Mouse (Mus musculus) cerebellum, postnatal 25 days (tissue): ENCODE measurements around the gene Asah2.
"Not testable (repeated sequence)": the region's sequence is repeated elsewhere in the genome, so short reads cannot be mapped to it uniquely, and the experiment has no call there.

Experiments
- DNase-seq, 2 experiments: peaks; one replicate each; pipeline ENCODE4 v3.0.0; 2021; ENCODE audit warnings: mixed read lengths in 2 of 2

The Asah2 gene

DNA sequence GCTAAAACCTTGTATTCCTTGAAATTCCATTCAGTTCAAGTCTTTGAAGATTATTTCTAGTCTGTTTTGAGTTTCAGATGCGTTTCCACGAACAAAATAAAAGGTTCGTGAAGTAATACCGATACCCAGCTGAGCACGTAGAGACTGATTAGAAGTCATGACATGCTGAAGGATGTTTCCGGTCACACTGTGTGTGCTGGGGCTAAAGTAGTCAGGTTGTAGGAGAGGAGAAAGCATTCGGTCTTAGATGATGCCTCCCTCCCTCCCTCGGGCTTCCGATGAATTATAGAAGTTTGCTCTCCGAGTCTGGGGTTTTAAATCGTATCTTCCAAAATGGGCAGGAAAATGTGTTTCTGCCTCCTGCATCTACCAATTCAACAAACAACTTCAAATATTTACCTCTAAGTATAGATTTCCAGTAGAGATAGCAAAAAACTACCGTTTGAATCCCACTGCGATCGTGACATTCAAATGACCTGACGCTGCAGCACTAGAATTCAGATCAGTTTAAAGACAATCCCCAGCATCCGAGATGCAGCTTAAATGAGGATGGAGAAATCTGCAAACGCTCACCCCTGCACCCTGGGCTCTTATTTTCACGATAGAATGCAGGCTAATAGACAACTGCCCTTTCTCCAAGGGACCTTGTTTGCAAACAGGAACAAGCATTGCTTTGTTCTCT lies 5.6 kb downstream of the Asah2 start:
- DNase-seq: no peak

DNA sequence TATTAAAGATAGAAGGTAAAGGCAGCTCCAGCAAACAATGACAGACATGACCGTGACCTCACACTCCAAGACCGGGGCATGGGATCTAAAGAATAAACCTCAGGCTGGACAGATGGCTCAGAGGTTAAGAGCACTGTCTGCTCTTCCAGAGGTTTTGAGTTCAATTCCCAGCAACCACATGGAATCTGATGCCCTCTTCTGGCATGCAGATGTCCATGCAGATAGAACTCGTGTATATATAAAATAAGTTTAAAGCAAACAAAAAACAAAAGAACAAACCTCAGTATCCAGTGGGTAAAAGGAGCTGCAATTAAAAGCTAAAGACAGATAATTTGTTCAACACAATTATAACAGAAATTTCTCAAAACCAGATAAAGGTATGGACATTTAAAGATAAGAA lies 9.4 kb downstream of the Asah2 start:
- DNase-seq: no peak

DNA sequence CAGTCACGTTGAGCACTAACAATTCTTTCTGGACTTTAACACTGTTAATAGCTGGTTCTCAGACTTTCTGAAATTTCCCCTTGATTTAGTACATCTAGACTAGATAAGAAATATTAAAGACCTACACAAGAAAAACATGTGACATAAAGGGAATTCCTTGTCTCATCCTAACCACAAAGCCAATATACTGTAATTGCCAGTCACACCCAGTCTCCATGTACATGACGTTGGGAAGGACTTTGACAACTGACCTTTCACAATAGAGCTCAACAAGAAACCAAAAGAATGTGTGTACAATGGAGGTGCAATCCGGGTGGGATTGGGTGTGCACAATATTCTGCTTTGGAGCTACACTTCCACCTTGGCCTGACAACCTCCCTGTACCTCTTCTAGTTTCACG lies 15.7 kb downstream of the Asah2 start:
- DNase-seq: no peak

DNA sequence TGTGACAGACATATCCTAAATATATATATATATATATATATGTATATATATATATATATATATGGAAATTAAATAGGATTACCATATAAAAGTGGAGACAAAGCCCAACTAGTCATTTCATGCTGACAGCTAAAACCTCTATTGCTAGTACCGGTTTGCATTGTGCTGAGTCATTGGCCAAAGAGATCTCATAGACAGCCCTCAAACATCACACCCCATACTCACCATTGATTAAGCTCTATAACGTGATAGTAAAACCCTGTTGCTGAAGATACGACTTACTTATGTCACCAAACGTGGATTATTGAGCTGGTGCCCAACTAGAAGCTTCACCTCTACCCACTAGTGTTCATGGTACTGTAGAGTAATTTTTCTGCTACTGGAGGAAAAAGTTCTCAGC lies 17.2 kb downstream of the Asah2 start:
- no peak for DNase-seq

DNA sequence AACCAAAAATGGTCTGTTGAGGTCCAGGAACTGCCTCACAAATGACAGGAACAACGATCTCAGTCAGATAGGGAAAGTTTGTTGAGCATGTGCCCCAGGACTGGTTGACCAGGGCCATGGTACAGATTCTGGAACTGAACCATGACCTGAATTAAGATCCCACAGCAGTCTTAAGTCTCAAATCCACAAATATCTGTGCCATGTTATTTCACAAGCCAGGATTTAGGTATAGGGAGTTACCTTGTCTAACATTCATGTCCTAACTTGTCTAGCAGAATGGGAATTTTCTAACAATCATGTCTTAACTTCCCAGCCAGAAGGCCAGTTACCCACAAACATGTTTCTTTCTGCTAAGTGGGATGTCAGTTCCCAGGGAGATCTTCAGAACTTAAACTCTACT lies 19.4 kb downstream of the Asah2 start:
- DNase-seq: no peak

DNA sequence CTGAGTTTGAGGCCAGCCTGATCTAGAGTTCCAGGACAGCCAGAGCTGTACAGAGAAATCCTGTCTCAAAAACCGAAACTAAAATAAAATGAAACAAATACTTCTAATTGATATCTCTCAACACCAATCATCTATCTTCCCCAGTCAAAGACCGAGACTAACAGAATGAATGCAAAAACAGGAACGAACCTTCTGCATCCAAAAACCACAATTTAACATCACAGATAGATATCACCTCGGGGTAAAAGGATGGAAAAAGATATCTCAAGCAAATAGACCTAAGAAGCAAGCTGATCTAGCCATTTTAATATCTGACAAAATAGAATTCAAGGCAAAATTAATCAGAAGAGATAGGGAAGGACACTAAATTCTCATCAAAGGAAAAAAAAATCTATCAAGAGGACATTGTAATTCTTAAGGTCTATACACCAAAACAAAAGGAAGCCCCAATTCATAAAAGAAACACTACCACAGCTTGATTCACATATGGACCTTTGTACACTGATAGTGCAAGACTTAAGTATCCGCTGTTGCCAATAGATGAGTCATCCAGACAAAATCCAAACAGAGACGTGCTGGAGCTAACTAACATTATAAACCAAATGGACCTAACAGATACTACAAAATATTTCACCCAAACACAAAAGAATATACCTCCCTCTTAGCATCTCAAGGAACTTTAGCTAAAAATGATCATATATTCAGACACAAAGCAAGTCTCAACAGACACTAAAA lies 20.1 kb downstream of the Asah2 start:
- no peak for DNase-seq

DNA sequence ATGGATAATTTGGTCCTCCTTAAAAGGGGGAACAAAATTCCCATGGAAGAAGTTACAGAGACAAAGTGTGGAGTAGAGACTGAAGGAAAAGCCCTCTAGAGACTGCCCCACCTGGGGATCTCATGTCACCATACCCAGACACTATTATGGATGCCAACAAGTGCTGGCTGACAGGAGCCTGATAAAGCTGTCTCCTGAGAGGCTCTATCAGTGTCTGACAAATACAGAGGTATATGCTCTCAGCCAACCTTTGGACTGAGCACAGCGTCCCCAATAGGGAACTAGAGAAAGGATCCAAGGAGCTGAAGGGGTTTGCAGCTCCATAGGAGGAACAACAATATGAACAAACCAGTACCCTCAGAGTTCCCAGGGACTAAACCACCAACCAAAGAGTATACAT lies 23.2 kb downstream of the Asah2 start:
- not testable (repeated sequence) for DNase-seq

DNA sequence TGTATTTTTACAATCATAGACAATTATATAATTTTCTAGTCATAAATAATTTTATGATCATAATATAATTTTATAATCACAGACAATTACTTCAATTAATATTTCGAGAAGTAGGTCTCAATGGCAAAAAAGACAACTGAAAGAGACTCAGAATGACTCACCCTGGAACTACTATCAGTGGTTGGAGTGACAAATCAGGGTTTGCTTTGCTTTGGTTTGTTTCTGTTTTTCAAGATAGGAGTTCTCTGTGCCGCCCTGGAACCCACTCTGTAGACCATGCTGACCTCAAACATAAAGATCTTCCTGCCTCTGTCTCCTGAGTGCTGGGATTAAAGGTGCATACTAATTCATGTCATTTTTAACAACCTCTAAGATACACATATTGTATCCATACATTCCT lies 37.7 kb downstream of the Asah2 start:
- DNase-seq: no peak

DNA sequence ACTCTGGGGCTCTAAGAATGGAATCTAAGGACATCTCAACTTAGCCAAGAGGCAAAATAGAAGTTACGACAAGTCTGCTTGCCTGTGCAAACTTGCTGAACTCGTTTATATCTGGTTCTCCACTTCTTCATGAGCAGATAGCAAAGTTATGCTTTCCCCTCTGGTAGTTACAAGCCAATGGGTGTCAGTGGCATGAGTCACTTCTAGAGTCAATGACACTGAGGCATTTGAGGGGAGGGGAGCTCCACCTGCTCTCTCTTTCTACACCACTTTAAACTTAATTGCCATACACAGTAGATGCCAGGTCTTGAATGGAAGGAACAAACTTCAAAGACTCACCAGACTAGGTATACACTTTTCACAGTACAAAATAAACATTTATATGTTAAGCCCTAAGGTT lies 38.4 kb downstream of the Asah2 start:
- no peak for DNase-seq

DNA sequence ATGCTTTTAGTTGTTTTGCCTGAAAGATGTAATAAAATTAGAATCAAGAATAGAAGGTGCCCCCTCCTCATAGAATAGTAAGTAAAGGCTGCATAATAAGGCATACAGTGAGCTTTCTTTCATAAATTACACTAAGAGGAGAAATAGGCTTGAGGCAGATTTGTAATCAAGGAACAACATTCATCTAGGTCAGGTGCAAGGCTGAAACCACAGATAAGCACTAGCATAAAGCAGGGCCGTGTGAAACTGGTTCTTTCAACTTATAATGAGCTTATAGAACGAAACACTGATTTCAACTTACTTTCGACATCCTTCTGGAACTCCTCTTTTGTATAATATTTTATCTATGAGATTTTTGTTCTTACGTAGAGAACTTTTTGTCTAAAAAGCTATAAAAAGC lies 40.3 kb downstream of the Asah2 start:
- no peak for DNase-seq

DNA sequence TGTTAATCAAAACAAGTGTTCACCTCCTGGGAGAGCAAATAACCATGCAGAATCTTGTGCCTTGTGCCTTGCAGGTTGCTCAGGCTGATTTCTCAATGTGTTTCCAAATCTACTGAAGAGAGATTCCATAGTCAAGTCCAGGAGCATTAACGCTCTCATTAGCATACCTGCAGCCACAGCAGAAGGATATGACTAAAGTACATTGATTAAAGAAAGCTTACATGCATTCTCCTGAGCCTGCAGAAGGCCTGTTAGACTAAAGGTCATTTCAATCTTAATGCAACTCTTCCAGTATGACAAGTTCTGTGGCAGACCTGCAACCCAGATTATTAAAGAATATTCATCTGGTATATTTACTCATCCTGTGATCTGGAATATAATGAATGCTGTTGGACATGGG lies 46.7 kb downstream of the Asah2 start:
- no peak for DNase-seq

DNA sequence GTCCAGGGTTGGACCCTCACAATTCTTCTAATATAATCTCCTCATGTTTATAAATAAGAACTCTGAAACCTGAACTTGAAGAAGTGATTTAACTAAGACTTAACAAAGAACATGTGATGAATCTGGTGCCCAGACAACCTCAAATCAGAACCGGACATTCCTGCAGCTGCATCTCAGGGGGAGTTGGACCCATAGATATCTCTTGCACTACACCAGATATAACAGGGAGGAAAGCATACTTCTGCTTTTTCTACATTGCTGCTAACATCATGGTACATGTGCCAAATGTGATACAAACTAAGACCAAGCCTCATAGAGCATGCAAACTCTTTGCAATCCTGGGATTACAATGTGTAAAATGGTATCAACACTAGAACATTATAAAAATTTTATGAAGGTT lies 51.8 kb downstream of the Asah2 start:
- DNase-seq: no peak

DNA sequence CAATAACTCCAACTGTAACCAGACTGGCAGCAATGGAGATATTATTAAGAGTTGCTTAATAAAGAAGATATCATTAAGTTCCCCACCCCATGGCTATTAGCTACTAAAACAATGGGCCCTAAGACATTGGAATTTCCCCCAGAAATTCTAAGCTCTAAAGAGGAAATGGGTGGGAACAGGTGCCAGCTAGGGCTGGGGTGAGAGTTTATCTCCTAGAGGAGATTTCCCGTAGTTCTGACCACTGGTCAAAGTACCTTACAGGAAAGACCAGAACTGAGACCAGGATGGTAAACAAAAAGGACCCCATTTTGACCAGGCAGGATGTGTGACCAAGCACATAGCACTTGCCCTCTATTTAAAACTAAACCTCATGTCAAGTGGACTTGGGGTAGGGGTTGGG lies 52.3 kb downstream of the Asah2 start:
- no peak for DNase-seq

DNA sequence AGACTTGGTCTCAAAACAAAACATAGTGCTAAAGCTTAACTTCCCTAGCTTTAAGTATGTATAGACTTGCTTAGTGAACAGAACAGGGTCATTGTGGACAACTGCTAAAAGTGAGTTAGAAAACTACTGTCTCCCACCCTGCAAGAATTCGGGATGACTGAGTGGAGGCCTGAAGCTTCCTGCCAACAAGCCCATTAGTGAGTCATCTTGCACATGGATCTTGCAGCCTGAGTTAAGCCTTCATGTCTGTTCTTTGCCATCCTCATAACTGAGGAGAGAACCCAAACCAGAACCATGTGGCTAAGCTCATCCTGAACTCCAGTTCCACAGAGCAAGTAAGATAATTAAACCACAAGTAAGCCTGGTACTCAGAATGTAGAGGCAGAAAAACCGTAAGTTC lies 56.8 kb downstream of the Asah2 start:
- DNase-seq: no peak

DNA sequence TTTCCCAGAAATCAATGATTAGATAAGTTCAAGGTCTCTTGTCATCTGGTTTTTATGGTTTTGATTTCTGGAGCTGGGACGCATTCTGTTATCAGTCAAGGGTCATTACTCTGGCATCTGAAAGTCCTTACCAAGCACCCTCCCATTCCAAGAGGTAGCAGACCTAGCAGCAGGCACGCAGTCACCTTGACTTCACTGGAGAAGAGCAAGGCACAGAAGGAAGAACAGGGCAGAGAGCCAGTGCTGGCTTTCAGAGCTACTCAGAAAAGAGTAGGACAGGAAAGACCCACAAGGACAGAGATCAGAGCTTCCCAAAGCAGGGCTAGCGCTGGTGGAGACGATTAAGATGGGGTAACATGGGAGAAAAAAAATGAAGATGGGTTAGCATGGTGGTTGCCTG lies 75.1 kb downstream of the Asah2 start:
- DNase-seq: no peak

DNA sequence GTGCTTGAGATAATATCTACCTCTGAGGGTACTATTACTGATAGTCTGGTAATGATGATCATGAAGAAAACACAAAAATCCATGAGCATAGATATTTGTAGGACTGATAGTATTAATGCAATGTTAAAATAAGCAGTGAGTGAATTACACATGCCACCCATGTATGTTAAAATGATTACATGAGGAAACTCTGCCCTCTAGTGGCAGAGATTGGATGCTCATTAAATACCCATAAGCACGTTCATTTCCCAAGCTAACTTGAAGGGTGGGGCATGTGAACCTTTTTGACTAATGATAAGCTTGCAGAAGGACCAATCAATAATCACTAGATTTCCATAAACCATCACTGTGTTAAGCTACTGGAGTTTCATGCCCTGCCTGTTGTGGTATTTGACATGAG lies 77.6 kb downstream of the Asah2 start:
- DNase-seq: peak in 1 of 2 experiments; percentile 49

DNA sequence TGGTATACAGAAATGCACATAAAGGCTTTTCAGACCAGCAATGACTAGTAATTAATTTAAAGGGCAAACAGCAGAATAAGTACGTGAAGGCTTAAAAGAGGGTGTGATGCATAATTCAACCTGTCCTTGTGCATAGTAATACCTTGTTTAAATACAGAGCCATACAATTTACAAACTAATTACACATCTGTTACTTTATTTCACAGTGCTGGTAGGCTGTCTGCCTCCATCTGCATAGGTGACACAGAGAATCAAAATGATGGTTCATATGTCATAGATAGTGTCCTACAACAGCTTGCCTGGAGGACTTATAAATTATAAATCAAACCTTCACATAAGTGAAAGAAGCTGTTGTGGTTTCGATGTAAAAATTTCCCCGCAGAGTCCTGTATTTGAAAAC lies 82.6 kb downstream of the Asah2 start:
- DNase-seq: no peak

DNA sequence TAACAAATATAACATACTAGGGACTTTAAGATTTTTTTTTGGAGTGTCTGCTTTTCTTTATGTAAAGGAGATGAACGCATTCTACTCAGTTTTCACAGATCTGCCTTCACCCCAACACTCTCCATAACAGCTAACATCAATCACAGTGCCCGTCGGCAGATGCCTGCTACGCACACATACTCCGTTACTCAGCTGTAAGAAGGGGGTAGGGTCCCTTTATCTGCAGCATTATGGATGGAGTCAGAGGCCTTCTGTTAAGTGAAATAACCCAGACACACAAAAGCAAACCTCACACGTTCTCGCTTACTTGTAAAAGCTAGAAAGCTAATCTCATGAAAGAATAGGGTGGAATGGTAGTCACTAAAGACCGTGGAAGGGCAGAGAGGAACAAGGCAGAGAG lies 88.3 kb downstream of the Asah2 start:
- DNase-seq: no peak

DNA sequence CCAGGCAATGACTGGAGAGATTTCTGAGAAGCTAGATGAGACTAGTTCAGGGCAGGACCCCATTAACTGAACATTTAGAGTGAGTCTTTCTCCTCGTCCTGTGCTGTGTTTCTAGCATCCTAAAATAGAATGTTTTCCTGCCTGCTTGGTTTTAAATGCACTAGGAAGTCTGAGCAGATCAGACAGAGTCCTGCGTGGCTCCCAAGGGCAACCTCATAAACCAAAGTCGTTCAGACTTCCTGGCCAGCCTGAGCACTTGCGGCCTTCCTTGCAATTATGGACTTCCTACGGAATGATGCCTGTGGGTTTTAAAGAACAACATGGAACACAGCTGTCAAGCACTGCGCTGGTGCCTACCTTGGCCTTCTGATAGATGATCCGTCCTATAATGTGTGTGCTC lies 89.4 kb downstream of the Asah2 start:
- DNase-seq: no peak

DNA sequence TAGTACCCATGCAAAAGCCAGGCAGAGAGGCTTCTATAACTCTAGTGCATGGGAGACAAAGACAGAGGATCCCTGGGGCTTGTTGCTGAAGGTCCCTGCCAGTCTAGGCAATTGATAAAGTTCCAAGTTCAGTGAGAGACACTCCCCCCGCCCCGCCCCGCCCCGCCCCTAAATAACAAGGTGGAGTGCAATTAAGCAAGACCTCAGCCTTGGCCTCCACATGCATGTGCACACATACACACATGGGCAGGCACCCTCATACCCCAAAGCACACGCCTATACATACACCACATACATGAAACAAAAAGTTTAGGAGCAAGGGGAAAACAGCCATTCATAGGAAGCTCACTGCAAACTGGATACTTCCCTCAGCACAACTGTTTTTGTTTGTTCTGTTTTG lies 90.0 kb downstream of the Asah2 start:
- no peak for DNase-seq

DNA sequence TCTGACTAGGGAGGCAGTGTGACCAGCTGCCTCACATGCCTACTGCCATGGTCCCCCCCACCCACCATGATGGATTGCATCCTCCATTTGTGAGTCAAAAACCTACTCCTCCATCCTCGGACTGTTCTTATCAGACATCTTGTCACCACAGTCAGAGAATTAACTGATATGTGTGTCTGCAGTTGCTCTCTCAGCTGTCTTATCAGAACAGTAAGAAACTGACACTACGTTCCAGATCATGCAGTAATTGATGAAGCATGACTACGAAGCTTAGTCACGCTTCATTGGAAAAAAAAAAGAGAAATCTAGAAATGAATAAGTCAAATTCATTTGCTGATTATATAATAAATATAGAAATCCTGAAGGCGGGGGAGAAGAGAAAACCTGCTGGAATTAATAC lies 105.4 kb downstream of the Asah2 start:
- DNase-seq: no peak

DNA sequence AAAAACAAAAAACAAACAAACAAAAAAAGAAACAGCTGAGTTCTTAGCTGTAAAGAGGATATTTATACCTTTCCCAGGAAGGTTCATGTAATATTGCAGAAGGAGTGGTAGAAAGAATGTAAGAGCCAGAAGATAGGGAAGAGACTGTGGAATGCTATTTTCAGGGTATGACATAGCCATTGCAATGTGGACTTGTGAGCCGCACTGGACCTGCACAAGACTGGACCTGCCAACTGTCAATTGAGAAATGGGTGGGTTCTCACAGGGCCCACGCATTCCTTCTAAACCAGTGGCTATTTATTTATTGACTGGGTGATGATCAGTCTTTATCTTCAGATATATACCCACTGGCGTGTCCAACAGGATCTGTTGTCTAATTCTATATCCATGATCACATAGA lies 111.1 kb downstream of the Asah2 start:
- DNase-seq: no peak

DNA sequence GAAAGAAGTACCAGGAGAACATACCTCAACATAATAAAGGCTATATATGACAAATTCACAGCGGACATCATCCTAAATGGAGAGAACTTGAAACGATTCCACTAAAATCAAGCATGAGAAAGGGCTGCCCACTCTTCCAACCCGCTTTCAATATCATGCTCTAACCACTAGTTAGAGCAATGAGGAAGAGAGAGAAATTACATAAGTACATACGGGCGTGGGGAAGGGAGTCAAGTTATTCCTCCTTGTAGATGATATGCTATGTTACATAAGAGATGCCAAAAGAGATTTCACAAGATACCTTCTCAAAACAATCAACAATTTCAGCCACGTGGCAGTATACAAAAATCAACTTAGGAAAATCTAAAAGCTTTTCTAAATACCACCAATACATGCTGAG lies 117.0 kb downstream of the Asah2 start:
- no peak for DNase-seq

DNA sequence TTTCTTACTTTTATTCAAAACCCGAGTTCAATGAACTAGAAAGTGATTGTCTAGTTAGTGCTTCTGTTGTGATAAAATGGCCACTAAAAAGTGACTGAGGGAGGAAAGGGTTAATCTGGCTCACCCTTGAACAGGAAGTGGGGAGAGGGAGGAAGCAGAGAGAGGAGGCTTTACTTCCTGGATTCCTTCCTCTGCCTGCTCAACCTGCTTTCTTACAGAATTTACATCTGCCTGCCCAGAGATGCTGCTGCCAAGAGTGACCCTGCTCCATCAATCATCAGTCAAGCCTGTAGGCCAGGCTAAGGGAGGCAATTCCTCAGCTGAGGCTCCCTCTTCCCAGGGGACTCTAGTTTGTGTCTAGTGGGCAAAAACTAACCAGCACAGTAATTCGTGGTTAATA lies 132.1 kb downstream of the Asah2 start:
- DNase-seq: no peak

DNA sequence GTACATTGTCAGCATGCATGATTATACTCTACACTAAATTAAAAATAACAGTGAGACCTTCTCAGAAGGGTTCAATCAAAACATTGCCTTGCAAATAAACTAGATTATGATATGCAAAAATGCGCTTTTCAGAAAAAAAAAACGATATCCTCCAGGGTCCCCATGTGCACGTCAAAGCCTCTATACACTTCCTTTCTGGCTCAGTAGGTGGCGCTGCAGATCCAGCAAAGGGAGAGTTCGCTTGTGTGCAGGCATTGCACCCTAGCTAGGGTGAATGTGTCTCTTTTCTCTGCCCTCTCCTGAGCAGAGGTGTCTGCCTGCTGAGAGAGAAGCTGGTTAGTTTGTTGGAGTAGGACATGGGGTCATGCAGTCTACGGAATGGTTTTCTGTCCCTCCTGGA lies 136.0 kb downstream of the Asah2 start:
- peak; percentile 77 to 89 for DNase-seq
